8 mouse cellular contexts compared by ENCODE assay signal in the genomic region with DNA sequence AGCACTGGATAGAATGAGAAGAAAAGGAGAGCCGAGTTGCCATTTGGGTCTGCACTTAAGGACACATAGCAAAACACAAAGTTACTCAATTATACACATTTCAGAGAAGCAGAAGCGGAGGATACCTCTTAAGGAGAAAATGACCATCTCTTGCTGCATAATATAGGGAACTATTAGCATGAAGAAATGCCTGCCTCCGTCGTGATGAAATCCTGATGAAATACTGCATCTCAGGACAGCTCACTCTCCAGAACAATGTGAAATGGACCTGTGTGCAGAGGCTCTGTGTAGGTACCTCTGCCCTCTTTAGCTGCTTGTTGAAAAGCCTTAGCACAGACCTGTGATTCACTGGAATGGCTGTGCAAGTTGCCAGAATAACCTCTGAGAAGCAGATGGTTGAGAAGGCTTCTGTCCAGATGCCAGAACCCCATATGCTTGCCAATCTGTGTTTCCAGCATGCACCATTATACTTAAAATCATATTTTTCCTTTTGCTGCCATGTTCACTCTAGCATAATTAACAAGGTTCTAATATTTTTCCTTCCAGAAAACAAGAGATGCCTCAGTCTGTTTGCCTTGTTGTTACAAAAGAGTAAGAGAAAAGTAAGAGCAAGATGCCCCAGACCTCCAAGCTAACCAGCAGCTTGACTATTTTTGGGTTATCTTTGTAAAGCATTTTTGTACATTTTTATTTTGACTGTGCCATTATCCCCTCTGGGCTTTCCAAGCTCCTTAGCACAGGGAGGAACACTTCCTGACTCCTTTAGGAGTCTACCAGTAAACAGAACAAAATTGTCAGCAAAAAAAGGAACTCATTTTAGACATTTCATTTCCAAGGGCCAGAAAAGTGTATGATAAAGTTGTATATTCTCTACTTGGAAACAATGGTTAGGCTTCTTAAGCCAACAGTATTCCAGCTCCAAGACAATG.
A peak's percentile ranks its signal among the peaks of the same experiment; 100 is the strongest.
DNase-seq lines count a peak whose midpoint lies in the region; ATAC-seq and TF ChIP-seq lines count a peak whose summit lies in the region.

No protein-coding gene starts in this region.

- no peaks in the 10 kb centered on the region for H3K27me3 ChIP-seq in hindbrain, embryonic 16.5 days (replicated peaks; ENCODE audit: control insufficient read depth, insufficient read depth, low read length)
- no peaks in the 10 kb centered on the region for H3K27me3 ChIP-seq in hindbrain, embryonic 12.5 days
- no peaks in the 10 kb centered on the region for H3K27me3 ChIP-seq in intestine, embryonic 15.5 days (replicated peaks)

- no peaks in the 10 kb centered on the region for H3K36me3 ChIP-seq in hindbrain, embryonic 16.5 days (ENCODE audit: control insufficient read depth, insufficient read depth, low read length)
- no peaks in the 10 kb centered on the region for H3K36me3 ChIP-seq in hindbrain, embryonic 12.5 days
- no peaks in the 10 kb centered on the region for H3K36me3 ChIP-seq in intestine, embryonic 15.5 days

- 82% methylated on average over 4 of the region's 4 CpGs for WGBS in hindbrain, embryonic 16.5 days
- 80% methylated on average over 4 of the region's 4 CpGs for WGBS in hindbrain, embryonic 12.5 days
- 79% methylated on average over 4 of the region's 4 CpGs for WGBS in intestine, embryonic 15.5 days

- peak; percentile 85 for ATAC-seq in hindbrain, embryonic 16.5 days
- no peak for ATAC-seq in hindbrain, embryonic 12.5 days (ENCODE audit: low FRiP score)
- ATAC-seq in intestine, embryonic 15.5 days = no peak

- no peak overlapping the region for H3K4me3 ChIP-seq in hindbrain, embryonic 16.5 days (ENCODE audit: low read length)
- H3K4me3 ChIP-seq in hindbrain, embryonic 12.5 days = no peak overlapping the region
- H3K4me3 ChIP-seq in layer of hippocampus, adult 2 months = no peak overlapping the region
- H3K4me3 ChIP-seq in intestine, embryonic 15.5 days (replicated peaks) = no peak overlapping the region

- no peak overlapping the region for H3K27ac ChIP-seq in hindbrain, embryonic 16.5 days (ENCODE audit: low read depth, low read length)
- no peak overlapping the region for H3K27ac ChIP-seq in hindbrain, embryonic 12.5 days
- peak overlapping the region; percentile 51; the same call in 1 of the 2 replicates for H3K27ac ChIP-seq in layer of hippocampus, adult 2 months
- H3K27ac ChIP-seq in intestine, embryonic 15.5 days = no peak overlapping the region

- peak; percentile 95 for DNase-seq in cerebellum, adult 9-11 months
- DNase-seq in layer of hippocampus, adult 2 months (ENCODE audit: low spot score in 2 of 2) = peak; percentile 73 to 79
- peak; percentile 79 for DNase-seq in right cerebral cortex, adult 18-20 months
- no peak for DNase-seq in spleen, postnatal 14 days (ENCODE audit: low spot score in 2 of 2)
- DNase-seq in gastrocnemius, postnatal 14 days = no peak

- H3K9me3 ChIP-seq in hindbrain, embryonic 16.5 days (ENCODE audit: control insufficient read depth, low read length) = no peaks in the 10 kb centered on the region
- H3K9me3 ChIP-seq in hindbrain, embryonic 12.5 days (replicated peaks) = no peaks in the 10 kb centered on the region
- H3K9me3 ChIP-seq in intestine, embryonic 15.5 days = no peaks in the 10 kb centered on the region

- H3K9ac ChIP-seq in hindbrain, embryonic 16.5 days (ENCODE audit: low read depth, low read length) = no peak overlapping the region
- no peak overlapping the region for H3K9ac ChIP-seq in hindbrain, embryonic 12.5 days
- H3K9ac ChIP-seq in intestine, embryonic 15.5 days = no peak overlapping the region

- intact Hi-C loops in gastrocnemius, postnatal 14 days (cut with DNase I; ENCODE audit: low total_unique reads) = no loop called here

- H3K4me2 ChIP-seq in hindbrain, embryonic 16.5 days (ENCODE audit: low read length) = no peak overlapping the region
- H3K4me2 ChIP-seq in hindbrain, embryonic 12.5 days (replicated peaks) = no peak overlapping the region
- H3K4me2 ChIP-seq in intestine, embryonic 15.5 days (replicated peaks) = no peak overlapping the region

- no peaks in the 10 kb centered on the region for H3K4me1 ChIP-seq in hindbrain, embryonic 16.5 days (ENCODE audit: control insufficient read depth, insufficient read depth, low read depth, low read length)
- H3K4me1 ChIP-seq in hindbrain, embryonic 12.5 days = no peaks in the 10 kb centered on the region
- no peaks in the 10 kb centered on the region for H3K4me1 ChIP-seq in intestine, embryonic 15.5 days (replicated peaks)

- no peak for TF ChIP-seq CTCF in layer of hippocampus, adult 2 months (conservative IDR thresholded peaks at IDR 0.05)

Comparison
In these comparisons a context has a peak if more than half of its experiments do, and no peak if none do; other contexts are left out.
1. DNase-seq: peak in cerebellum, adult 9-11 months (single experiment), layer of hippocampus, adult 2 months (2 of 2) and right cerebral cortex, adult 18-20 months (single experiment); none in spleen, postnatal 14 days (0 of 2) and gastrocnemius, postnatal 14 days (single experiment).